Mouse (Mus musculus) 3T3-L1 (cell line): ENCODE results near the gene Pgap2.
"Not testable (repeated sequence)": the region's sequence is repeated elsewhere in the genome, so short reads cannot be mapped to it uniquely, and the experiment has no call there.

Experiments used
- DNase-seq: peaks from one replicate; pipeline ENCODE4 v3.0.0-alpha.2; 2015; ENCODE audit warnings: low read depth, low spot score

The Pgap2 gene

DNA sequence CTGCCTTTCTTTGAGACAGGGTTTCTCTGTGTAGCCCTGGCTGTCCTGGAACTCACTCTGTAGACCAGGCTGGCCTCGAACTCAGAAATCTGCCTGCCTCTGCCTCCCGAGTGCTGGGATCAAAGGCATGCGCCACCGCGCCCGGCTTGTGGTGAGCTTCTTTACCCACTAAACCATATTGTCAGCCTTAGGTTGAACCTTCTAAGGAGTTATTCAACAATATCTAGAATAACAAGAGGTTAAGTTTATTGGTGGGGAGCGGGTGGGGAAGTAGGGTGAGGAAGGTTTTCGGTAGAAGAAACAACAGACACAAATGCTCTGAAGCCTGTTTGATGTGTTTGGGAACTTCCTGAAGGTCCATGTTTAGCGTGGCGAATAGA, 56.0 kb downstream of the Pgap2 start:
- not testable (repeated sequence) for DNase-seq

DNA sequence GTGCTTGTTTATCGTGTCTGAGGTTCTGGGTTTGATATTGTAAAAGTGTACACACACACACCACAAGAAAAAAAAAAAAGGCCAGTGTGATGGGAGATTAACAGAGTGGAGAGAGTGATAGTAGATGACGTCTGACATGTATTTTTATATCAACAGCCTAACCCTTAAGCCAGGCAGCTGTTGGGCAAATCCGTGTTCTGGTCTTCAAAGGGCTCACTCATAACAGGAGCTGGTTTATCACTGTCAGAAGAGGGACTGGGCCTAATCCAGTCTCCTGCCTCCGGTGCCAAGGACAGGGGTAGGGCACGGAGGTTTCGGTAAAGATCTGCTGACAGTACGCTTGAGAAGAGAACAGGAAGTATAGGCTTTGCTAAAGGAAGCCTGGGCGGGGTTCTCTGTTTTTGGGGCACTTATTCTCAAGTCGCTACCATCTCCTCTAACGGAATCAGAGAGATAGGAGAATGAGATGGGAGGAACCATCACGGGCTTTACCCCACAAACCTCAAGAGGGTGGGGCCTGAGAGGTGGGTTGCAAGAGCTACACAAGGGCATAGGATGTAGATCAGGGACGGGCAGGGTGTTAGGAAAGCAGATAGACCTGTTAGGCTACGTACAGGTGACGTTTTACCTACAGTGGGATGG, 56.5 kb downstream of the Pgap2 start:
- no peak for DNase-seq

- peak; percentile 87 for DNase-seq
These were observed 57.1 kb downstream of the Pgap2 start for GRCm38 (mm10) chr7:102267113-102267579.

DNA sequence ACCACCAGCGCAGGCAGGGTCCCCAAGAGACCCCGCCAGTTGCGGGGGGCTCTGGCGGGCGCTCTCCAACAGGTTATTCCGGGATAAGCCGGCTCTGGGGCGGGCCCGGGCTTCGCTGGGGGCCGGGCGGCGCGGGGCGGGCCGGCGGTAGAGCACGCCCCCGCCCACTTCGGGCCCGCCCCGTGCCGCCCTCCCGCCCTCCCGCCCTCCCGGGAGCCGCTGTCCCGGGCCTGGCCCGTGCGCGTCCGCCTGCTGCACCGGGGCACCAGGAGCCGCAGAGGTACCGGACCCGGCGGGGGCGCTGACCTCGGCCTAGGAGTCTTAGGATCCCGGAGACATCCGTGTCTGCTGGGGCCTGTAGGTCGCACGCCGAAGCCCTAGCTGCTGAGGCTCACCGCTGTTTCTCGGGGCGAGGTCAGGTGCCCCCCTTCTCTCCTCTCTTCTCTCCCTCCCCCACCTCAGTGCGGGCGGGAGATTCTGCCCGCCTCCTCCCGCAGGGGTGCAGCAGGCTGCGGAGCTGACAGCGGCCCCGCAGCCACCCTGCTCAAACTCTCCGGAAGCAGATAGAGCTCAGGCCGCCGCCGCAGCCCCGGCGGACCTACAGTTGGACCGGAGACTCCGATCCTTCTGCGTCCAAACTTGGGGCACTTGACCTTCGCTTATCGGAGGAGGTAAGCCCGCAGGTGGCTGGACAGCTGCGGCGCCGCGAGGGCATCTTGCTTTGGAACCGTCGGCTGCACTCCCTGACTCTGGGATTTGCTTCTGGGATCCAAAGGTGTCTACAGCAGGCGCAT, 57.8 kb downstream of the Pgap2 start, which contains the start of gene Stim1:
Gene Stim1 (plus strand): TSS at position 206 of the 794 bp plus-strand sequence.
- no peak for DNase-seq

- DNase-seq: no peak
These were observed 58.4 kb downstream of the Pgap2 start for GRCm38 (mm10) chr7:102268395-102268748.

- DNase-seq: no peak
These were observed 62.5 kb downstream of the Pgap2 start for GRCm38 (mm10) chr7:102272422-102272948.

- no peak for DNase-seq
These were observed 71.4 kb downstream of the Pgap2 start for GRCm38 (mm10) chr7:102281403-102281802.

GRCm38 (mm10) chr7:102282261-102282660, 72.3 kb downstream of the Pgap2 start:
- no peak for DNase-seq
